Mouse (Mus musculus) stomach, embryonic 14.5 days (tissue): ENCODE data around the gene Tmem37. TPM values are rescaled to one million over a fixed set of nuclear protein-coding genes. Genes with fewer than 3 reads are reported as not detected.

Experiments used
- ATAC-seq: fragments of 200-750 bp; cut with Nextera tagmentation; 2 replicates; pipeline ENCODE4 v1.8.0; 2017; ENCODE audit warnings: low read depth, moderate TSS enrichment; ENCODE audit not compliant: insufficient number of reproducible peaks, insufficient read depth, low FRiP score
- H3K27ac ChIP-seq: fragments of 300-500 bp; sonication (generic); 2 replicates; pipeline ENCODE4 v1.5.1; 2014; ENCODE audit warnings: mild to moderate bottlenecking, low read length, moderate library complexity, mixed read lengths
- H3K27me3 ChIP-seq: fragments of 300-500 bp; sonication (generic); 2 replicates; pipeline ENCODE4 v1.6.1; 2014; ENCODE audit warnings: low read length, control low read depth, mixed read lengths; ENCODE audit not compliant: control insufficient read depth, insufficient read depth
- H3K36me3 ChIP-seq: fragments of 300-500 bp; sonication (generic); 2 replicates; pipeline ENCODE4 v1.6.1; 2014; ENCODE audit warnings: mild to moderate bottlenecking, control low read depth, low read length, moderate library complexity, mixed read lengths; ENCODE audit not compliant: control insufficient read depth, insufficient read depth
- H3K4me1 ChIP-seq: fragments of 300-500 bp; sonication (generic); 2 replicates; pipeline ENCODE4 v1.6.1; 2014; ENCODE audit warnings: low read length, control low read depth, mixed read lengths; ENCODE audit not compliant: control insufficient read depth, insufficient read depth
- H3K4me2 ChIP-seq: fragments of 300-500 bp; sonication (generic); replicated peaks from 2 replicates; pipeline ENCODE4 v1.6.1; 2014; ENCODE audit warnings: low read depth, low read length, control low read depth
- H3K4me3 ChIP-seq: fragments of 300-500 bp; sonication (generic); 2 replicates; pipeline ENCODE4 v1.5.1; 2014; ENCODE audit warnings: low read depth, low read length, control low read depth
- H3K9ac ChIP-seq: fragments of 300-500 bp; sonication (generic); replicated peaks from 2 replicates; pipeline ENCODE4 v1.6.1; 2014; ENCODE audit warnings: low read depth, mild to moderate bottlenecking, control low read depth, low read length, moderate library complexity, mixed read lengths
- H3K9me3 ChIP-seq: fragments of 300-500 bp; sonication (generic); 2 replicates; pipeline ENCODE4 v1.6.1; 2016; ENCODE audit warnings: low read depth, low read length, control low read depth; ENCODE audit not compliant: control insufficient read depth
- WGBS: fragments of 180-500 bp; shearing (Covaris S2); extraction: QIAGEN DNeasy Blood & Tissue Kit; methylation state at CpG from one replicate; pipeline ENCODE4 v1.1.7; 2014; 5-methylcytosine and 5-hydroxymethylcytosine counted together
- polyA plus RNA-seq: library from polyadenylated mRNA; unstranded; fragments of >200 nt; fragmentation: Nextera tagmentation; extraction: Ambion mirVana; gene quantifications from 2 replicates; pipeline ENCODE4 v1.2.1, GENCODE M21; 2014

Gene Tmem37
- polyA plus RNA-seq, 1 experiment from 2014 or later: 4.5 TPM

- Histone ChIP-seq H3K9ac (no peak overlapping the region), H3K4me3 (no peak overlapping the region), H3K36me3 (no peaks in the 10 kb centered on the region), H3K4me2 (no peak overlapping the region), H3K27ac (no peak overlapping the region), H3K4me1 (no peaks in the 10 kb centered on the region), H3K9me3 (no peaks in the 10 kb centered on the region), H3K27me3 (no peaks in the 10 kb centered on the region)
- no peak for ATAC-seq
- WGBS: 58% methylated on average over 8 of the region's 8 CpGs
Measured at GRCm38 (mm10) chr1:120057674-120058430, 16.0 kb downstream of the Tmem37 start.

GRCm38 (mm10) chr1:120057044-120057443 is 16.8 kb downstream of the Tmem37 start:
- Histone ChIP-seq H3K9ac (no peak overlapping the region), H3K27ac (no peak overlapping the region), H3K27me3 (no peaks in the 10 kb centered on the region), H3K4me3 (no peak overlapping the region), H3K36me3 (no peaks in the 10 kb centered on the region), H3K4me1 (no peaks in the 10 kb centered on the region), H3K4me2 (no peak overlapping the region), H3K9me3 (no peaks in the 10 kb centered on the region)
- no peak for ATAC-seq
- WGBS: 63% methylated on average over 14 of the region's 14 CpGs

DNA sequence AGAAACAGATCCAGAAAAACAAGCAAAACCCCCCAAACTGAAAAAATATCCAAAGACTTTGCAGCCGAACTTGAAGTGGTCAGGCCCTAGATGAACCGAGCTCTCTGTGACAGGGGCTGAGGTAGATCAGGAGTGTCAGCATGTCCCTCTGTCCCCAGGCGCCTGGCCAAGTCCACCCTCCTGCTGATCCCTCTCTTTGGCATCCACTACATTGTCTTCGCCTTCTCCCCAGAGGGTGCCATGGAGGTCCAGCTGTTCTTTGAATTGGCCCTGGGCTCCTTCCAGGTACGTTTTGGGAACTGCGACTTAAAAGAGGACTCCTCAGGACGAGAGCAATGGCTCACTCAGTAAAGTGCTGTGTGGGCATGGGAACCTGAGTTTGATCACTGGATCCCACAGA is 17.6 kb downstream of the Tmem37 start:
- Histone ChIP-seq H3K9me3 (no peaks in the 10 kb centered on the region), H3K36me3 (no peaks in the 10 kb centered on the region), H3K4me3 (no peak overlapping the region), H3K27me3 (no peaks in the 10 kb centered on the region), H3K27ac (no peak overlapping the region), H3K4me2 (no peak overlapping the region), H3K4me1 (no peaks in the 10 kb centered on the region), H3K9ac (no peak overlapping the region)
- ATAC-seq: no peak
- WGBS: 72% methylated on average over 7 of the region's 7 CpGs

DNA sequence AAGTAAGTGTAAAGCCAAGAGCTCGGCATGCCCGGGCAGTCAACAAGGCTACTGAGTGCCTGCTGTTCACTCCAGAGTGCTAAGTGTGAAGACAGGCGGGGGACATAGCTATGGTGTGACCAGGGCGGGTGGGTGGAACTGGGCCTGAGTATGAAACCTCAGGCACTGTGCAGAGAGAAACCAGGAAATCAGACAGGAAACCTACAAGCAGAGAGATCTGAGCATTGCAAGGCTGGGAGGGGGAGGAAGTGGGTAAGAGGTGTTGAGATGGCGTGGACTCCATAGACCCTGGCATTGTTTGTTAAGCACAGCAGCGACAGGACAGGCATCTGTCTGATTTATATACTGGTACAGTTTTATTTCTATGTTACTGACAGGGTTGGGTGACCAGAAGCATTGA is 18.4 kb downstream of the Tmem37 start:
- H3K4me2 ChIP-seq: no peak overlapping the region
- no peaks in the 10 kb centered on the region for H3K36me3 ChIP-seq
- H3K9ac ChIP-seq: no peak overlapping the region
- H3K9me3 ChIP-seq: no peaks in the 10 kb centered on the region
- 76% methylated on average over 6 of the region's 6 CpGs for WGBS
- no peak overlapping the region for H3K27ac ChIP-seq
- ATAC-seq: no peak
- no peaks in the 10 kb centered on the region for H3K27me3 ChIP-seq
- no peaks in the 10 kb centered on the region for H3K4me1 ChIP-seq
- H3K4me3 ChIP-seq: no peak overlapping the region

GRCm38 (mm10) chr1:120054997-120055396 is 18.9 kb downstream of the Tmem37 start:
- H3K4me3 ChIP-seq: no peak overlapping the region
- no peak overlapping the region for H3K27ac ChIP-seq
- 71% methylated on average over 6 of the region's 6 CpGs for WGBS
- no peak for ATAC-seq
- H3K27me3 ChIP-seq: no peaks in the 10 kb centered on the region
- H3K9ac ChIP-seq: no peak overlapping the region
- no peaks in the 10 kb centered on the region for H3K36me3 ChIP-seq
- H3K9me3 ChIP-seq: no peaks in the 10 kb centered on the region
- H3K4me2 ChIP-seq: no peak overlapping the region
- H3K4me1 ChIP-seq: no peaks in the 10 kb centered on the region

DNA sequence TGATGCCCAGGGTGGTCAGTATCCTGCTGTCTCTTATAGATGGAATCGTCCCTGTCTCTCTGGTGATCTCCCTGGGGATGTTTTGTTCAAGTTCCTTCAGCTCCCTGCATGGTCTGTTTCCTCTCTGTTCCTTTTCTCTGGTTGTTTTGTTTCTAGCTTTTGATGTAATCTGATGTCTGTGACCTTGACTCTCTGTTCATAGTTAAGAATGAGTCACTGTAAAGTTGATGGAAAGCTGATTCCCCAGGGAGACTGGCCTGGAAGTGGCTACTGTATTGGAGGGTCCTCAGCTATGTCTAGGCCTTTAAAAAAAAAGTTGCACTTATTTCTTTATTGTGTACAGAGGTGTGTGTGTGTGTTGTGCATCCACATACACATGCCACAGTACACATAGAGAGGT is 22.8 kb downstream of the Tmem37 start:
- no peak for ATAC-seq
- H3K4me1 ChIP-seq: no peaks in the 10 kb centered on the region
- 67% methylated on average over 1 of the region's 1 CpGs for WGBS

GRCm38 (mm10) chr1:120047325-120047724 is 26.5 kb downstream of the Tmem37 start:
- Histone ChIP-seq H3K4me1 (no peaks in the 10 kb centered on the region), H3K9me3 (no peaks in the 10 kb centered on the region)
- no peak for ATAC-seq

More for the DNA sequence above, 22.8 kb downstream of the Tmem37 start:
- no peak overlapping the region for H3K9ac ChIP-seq
- H3K4me3 ChIP-seq: no peak overlapping the region
- H3K4me2 ChIP-seq: no peak overlapping the region
- H3K9me3 ChIP-seq: no peaks in the 10 kb centered on the region
- no peaks in the 10 kb centered on the region for H3K36me3 ChIP-seq
- H3K27ac ChIP-seq: no peak overlapping the region
- no peaks in the 10 kb centered on the region for H3K27me3 ChIP-seq

DNA sequence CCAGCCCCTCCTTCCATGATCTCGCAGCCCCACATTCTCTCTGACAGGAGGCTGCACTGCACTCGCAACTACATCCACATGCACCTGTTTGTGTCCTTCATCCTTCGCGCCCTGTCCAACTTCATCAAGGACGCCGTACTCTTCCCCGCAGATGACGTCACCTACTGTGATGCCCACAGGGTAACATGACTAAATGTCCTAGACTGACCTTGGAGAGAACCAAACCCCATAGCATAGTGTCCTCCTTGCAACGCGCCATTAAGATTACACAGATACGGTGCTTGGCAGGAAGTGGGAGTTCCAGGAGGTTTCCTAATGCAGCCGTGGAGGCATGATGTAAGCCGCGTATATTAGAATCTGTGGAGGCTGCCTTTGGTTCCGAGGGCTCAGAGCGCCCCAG is 29.3 kb downstream of the Tmem37 start:
- no peak overlapping the region for H3K4me2 ChIP-seq
- H3K4me1 ChIP-seq: no peaks in the 10 kb centered on the region
- H3K36me3 ChIP-seq: no peaks in the 10 kb centered on the region
- H3K9ac ChIP-seq: no peak overlapping the region
- ATAC-seq: no peak
- WGBS: 82% methylated on average over 16 of the region's 16 CpGs
- H3K27me3 ChIP-seq: no peaks in the 10 kb centered on the region
- no peak overlapping the region for H3K27ac ChIP-seq
- H3K9me3 ChIP-seq: no peaks in the 10 kb centered on the region
- H3K4me3 ChIP-seq: no peak overlapping the region

More at GRCm38 (mm10) chr1:120047325-120047724, 26.5 kb downstream of the Tmem37 start:
- H3K4me3 ChIP-seq: no peak overlapping the region
- no peaks in the 10 kb centered on the region for H3K36me3 ChIP-seq
- H3K9ac ChIP-seq: no peak overlapping the region
- H3K4me2 ChIP-seq: no peak overlapping the region
- H3K27me3 ChIP-seq: no peaks in the 10 kb centered on the region
- no peak overlapping the region for H3K27ac ChIP-seq

DNA sequence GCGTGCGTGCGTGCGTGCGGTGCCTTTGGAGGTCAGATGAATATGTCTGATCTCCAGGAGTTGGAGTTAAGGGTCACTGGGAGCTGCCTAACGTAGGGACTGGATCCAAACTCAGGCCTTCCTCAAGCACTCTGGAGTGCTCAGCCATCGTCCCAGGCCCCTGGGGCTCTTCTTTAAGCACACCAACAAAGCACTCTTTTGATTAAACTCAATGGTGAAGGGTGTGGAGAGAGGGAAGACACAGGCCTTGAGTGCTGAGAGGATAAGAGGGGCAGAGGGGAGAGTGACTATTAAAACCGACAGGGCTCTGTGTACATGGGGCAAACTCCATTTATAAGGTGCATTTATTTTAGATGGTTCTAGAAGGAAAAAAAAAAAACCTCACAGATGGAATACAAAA is 31.5 kb downstream of the Tmem37 start:
- H3K4me2 ChIP-seq: no peak overlapping the region
- no peak overlapping the region for H3K27ac ChIP-seq
- no peak overlapping the region for H3K4me3 ChIP-seq
- no peaks in the 10 kb centered on the region for H3K4me1 ChIP-seq
- no peak overlapping the region for H3K9ac ChIP-seq
- no peaks in the 10 kb centered on the region for H3K27me3 ChIP-seq
- no peak for ATAC-seq
- H3K9me3 ChIP-seq: no peaks in the 10 kb centered on the region
- WGBS: 74% methylated on average over 8 of the region's 8 CpGs
- no peaks in the 10 kb centered on the region for H3K36me3 ChIP-seq
